Mouse (Mus musculus) kidney, adult 2 months (tissue): ENCODE results near the gene Olfr433.

Experiments used
- CTCF ChIP-seq: fragments of 200-500 bp; conservative IDR thresholded peaks from 2 replicates; pipeline ENCODE4 v1.5.1; 2011; ENCODE audit warnings: low read depth, mild to moderate bottlenecking, control low read depth, low read length, moderate library complexity, mixed read lengths; ENCODE audit not compliant: insufficient read depth, insufficient read length
- POLR2A ChIP-seq: fragments of 200-500 bp; IDR thresholded peaks from one replicate; pipeline ENCODE4 v1.6.1; 2011; ENCODE audit warnings: low read depth, low read length, control low read depth

- TF ChIP-seq CTCF (no peak), POLR2A (no peak)
Observed at GRCm38 (mm10) chr1:174038480-174038879, 2.0 kb upstream of the Olfr433 start.
